Mouse (Mus musculus): ENCODE measurements around the gene Rnase12. TPM values are rescaled to one million over a fixed set of nuclear protein-coding genes. Genes with fewer than 3 reads are reported as not detected.
"Not testable (repeated sequence)": the region's sequence is repeated elsewhere in the genome, so short reads cannot be mapped to it uniquely, and the experiment has no call there.

The Rnase12 gene
- not detected in 2 replicates for polyA plus RNA-seq (2012; ENCODE audit: insufficient read depth, low replicate concordance)

DNA sequence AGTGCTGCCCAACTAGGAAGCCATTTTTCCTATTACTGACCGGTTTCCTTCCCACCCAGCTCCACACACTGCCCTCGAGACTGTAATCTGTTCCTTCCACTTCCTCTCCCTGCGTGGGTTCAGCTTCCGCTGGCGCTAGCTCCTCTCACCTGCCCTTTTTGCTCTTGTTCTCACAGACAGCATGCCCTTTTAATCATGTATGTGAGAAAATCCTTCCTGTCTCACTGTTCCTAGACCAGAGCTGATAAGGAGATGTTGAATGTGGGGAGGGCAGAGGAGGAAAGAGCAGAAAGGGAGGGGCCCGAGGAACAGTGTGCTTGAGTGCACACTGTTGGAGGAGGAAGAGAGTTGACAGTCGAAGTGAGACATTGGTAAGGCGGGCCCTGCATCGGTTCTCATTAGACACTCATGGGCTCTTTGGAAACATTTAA, at the start of gene Rnase12:
TSS of gene Rnase12 (minus strand) at position 261 of the 431 bp plus-strand sequence.
- Histone ChIP-seq H3K27me3 (replicated peaks) (no peaks in the 10 kb centered on the region), H3K4me3 (replicated peaks) (no peak within 1 kb of the TSS), H3K9me3 (no peaks in the 10 kb centered on the region), H3K4me1 (peaks cover 51% of the 10 kb centered on the region), H3K36me3 (replicated peaks; ENCODE audit: low read length) (no peaks in the 10 kb centered on the region)
- TF ChIP-seq GATA1 (IDR thresholded peaks at IDR 0.05; ENCODE audit: borderline replicate concordance, low read length) (no peak), FLI1 (IDR thresholded peaks at IDR 0.05; ENCODE audit: low read length) (no peak)

DNA sequence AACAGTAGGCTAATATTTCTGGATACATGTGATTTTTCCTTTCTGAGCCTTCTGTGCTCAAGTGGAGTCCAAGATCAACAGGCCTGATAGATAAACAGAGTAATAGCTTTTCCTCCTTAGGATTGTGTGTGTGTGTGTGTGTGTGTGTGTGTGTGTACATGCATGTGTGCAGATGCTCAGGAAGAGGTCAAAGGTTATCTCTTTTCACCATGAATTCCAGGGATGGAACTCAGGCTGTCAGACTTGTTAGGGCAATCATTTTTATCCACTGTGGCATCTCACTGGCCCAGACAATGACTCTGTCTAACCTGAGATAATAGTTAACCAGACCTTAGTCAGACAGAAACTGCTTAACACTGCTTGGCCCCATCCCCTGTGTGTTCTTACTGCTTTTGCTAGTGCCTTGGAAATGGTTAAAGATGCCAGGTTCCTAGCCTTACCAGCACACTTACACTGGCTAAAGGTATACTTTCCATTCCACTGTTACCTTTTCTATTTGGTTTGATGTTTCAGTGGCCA, 49.0 kb upstream of the Rnase12 start:
- TF ChIP-seq FLI1 (IDR thresholded peaks at IDR 0.05; ENCODE audit: low read length) (no peak), GATA1 (IDR thresholded peaks at IDR 0.05; ENCODE audit: borderline replicate concordance, low read length) (no peak)
- Histone ChIP-seq H3K36me3 (replicated peaks; ENCODE audit: low read length) (no peaks in the 10 kb centered on the region), H3K4me3 (replicated peaks) (no peak overlapping the region), H3K27me3 (replicated peaks) (peaks cover 3% of the 10 kb centered on the region), H3K4me1 (peaks cover 5% of the 10 kb centered on the region; the same call in 1 of the 2 replicates), H3K9me3 (no peaks in the 10 kb centered on the region)

DNA sequence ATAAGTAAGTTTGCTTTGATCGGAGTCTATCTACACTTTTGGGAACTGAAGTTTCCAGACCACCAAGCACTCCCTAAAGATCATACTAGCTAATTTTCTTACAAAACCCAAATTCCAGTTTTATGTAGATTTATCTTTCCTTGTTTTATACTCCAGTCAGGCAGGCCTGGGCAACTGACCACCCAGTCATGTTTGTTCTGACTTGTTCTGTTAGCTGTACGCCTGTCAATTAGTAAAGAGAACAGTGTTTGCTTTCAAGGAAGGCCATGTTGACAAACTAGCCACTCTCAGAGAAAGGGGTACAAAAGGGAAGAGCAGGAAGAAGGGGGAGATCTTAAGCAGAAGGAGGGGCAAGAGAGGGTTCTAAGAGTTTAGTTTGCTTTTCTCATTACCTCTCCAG, 46.9 kb upstream of the Rnase12 start:
- Histone ChIP-seq H3K4me3 (replicated peaks) (no peak overlapping the region), H3K9me3 (no peaks in the 10 kb centered on the region), H3K36me3 (replicated peaks; ENCODE audit: low read length) (no peaks in the 10 kb centered on the region), H3K4me1 (peaks cover 5% of the 10 kb centered on the region; the same call in 1 of the 2 replicates), H3K27me3 (replicated peaks) (no peaks in the 10 kb centered on the region)
- no peak for TF ChIP-seq GATA1 (IDR thresholded peaks at IDR 0.05; ENCODE audit: borderline replicate concordance, low read length)
- TF ChIP-seq FLI1 (IDR thresholded peaks at IDR 0.05; ENCODE audit: low read length): no peak

DNA sequence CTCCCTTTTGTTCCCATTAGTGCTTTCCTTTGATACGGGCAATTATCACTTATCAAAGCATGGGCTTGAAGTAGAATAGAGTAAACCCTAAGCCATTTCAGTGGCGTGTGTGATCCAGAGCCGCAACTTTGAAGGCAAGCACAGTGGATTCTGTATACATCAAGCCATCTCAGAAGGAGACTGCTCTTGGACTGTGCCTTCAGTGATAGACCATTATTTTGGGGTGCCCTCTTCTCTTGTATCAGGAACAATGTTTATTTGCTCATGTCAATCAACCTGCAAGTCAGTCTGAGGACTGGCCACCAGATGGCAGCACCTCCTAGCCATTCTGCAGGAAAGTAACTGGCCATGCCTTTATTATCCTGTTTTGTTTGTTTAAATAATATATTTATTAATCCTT, 45.8 kb upstream of the Rnase12 start:
- H3K4me3 ChIP-seq (replicated peaks): no peak overlapping the region
- no peaks in the 10 kb centered on the region for H3K9me3 ChIP-seq
- peaks cover 5% of the 10 kb centered on the region; the same call in 1 of the 2 replicates for H3K4me1 ChIP-seq
- no peaks in the 10 kb centered on the region for H3K27me3 ChIP-seq (replicated peaks)
- no peak for TF ChIP-seq GATA1 (IDR thresholded peaks at IDR 0.05; ENCODE audit: borderline replicate concordance, low read length)
- no peak for TF ChIP-seq FLI1 (IDR thresholded peaks at IDR 0.05; ENCODE audit: low read length)
- H3K36me3 ChIP-seq (replicated peaks; ENCODE audit: low read length): no peaks in the 10 kb centered on the region

DNA sequence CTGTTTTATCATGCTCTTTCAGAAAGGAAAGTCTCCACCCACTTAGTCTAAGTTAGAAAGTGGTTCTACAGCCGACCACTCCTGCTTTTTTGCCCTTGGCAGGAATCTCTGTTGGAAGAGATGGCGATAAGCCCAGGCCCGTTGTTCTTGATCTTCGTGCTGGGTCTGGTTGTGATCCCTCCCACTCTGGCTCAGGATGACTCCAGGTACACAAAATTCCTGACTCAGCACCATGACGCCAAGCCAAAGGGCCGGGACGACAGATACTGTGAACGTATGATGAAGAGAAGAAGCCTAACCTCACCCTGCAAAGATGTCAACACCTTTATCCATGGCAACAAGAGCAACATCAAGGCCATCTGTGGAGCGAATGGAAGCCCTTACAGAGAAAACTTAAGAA, 43.8 kb upstream of the Rnase12 start:
- TF ChIP-seq GATA1 (IDR thresholded peaks at IDR 0.05; ENCODE audit: borderline replicate concordance, low read length): no peak
- TF ChIP-seq FLI1 (IDR thresholded peaks at IDR 0.05; ENCODE audit: low read length): no peak
- H3K4me1 ChIP-seq: peaks cover 6% of the 10 kb centered on the region; the same call in 1 of the 2 replicates
- no peak overlapping the region for H3K4me3 ChIP-seq (replicated peaks)
- H3K36me3 ChIP-seq (replicated peaks; ENCODE audit: low read length): no peaks in the 10 kb centered on the region
- no peaks in the 10 kb centered on the region for H3K27me3 ChIP-seq (replicated peaks)
- no peaks in the 10 kb centered on the region for H3K9me3 ChIP-seq

DNA sequence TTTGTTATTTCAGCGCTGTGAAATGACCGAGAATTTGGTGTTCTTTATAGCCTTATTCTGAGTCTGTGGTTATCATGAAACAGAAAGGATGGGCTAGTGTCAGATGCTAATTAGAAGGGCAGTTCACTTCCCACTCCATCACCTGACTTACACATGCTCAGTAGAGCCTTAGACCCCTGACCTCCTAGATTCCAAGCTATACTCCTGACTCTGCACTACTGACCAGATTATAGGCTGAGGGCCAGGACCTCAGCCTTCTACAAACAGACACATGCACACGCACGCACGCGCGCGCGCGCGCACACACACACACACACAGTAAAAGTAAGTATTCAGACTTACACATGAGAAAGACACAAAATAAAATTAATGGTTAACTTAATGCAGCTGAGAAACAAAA, 41.5 kb upstream of the Rnase12 start:
- Histone ChIP-seq H3K36me3 (replicated peaks; ENCODE audit: low read length) (no peaks in the 10 kb centered on the region), H3K4me1 (peaks cover 17% of the 10 kb centered on the region), H3K27me3 (replicated peaks) (no peaks in the 10 kb centered on the region), H3K4me3 (replicated peaks) (no peak overlapping the region), H3K9me3 (no peaks in the 10 kb centered on the region)
- no peak for TF ChIP-seq GATA1 (IDR thresholded peaks at IDR 0.05; ENCODE audit: borderline replicate concordance, low read length)

DNA sequence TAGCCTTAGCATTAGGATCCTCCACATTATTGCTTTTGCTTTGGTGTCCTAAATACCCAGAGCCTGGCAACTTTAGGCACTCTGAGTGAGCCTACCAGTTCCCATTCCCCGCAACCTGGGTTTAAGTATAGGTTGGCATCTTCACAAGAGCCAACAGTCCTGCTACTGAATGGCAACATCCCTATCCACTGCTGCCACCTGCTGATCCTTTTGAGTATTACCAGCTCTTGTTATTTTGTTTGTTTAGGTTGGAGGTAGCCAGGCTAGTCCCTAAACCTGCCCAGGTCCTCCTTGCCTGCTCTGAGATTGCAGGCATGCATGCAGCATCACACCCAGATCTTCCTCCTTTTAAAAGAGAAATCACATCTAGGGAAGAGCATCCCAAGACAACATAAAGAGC, 40.8 kb upstream of the Rnase12 start:
- not testable (repeated sequence) for H3K36me3 ChIP-seq (replicated peaks; ENCODE audit: low read length); H3K27me3 ChIP-seq (replicated peaks); H3K4me3 ChIP-seq (replicated peaks); H3K9me3 ChIP-seq
- peaks cover 23% of the 10 kb centered on the region for H3K4me1 ChIP-seq

DNA sequence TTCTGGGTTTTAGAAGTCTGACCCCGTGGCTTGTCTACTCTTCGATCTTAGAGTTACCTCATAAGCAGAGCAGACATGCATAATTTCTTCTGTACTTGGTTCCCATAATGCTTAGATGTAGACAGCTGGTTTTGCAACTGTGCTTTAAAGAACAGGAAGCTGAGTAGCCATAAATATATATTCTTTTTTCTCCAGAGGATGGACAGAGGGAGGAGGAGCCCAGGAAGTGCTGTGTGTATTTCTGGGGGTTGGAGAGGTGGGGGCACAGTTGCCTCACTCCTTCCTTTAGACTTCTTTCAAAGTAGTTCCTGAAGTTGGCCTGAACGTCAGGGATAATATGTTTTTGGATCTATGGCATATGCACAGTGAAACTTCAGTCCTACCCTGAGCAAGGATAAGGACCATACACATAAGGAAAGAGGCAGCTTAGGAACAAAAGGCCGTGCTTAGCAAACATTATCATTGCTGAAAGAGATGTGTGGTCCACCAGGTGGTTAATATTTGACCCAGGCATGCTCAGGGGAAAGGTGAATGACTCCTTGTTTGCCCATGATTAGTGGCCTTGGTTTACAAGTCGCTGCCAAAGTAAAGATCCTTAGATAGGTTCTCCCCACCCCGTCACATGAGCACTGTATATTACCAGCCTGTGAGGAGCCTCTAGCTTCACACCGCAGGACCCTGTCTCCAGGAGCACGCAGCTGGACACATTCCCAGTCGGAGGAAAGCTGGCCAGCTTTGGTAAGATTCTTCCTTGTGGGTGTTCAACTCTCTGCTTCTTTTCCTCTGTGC, 38.5 kb upstream of the Rnase12 start:
- H3K9me3 ChIP-seq: no peaks in the 10 kb centered on the region
- no peaks in the 10 kb centered on the region for H3K36me3 ChIP-seq (replicated peaks; ENCODE audit: low read length)
- no peak for TF ChIP-seq FLI1 (IDR thresholded peaks at IDR 0.05; ENCODE audit: low read length)
- TF ChIP-seq GATA1 (IDR thresholded peaks at IDR 0.05; ENCODE audit: borderline replicate concordance, low read length): no peak
- H3K4me1 ChIP-seq: peaks cover 34% of the 10 kb centered on the region
- no peaks in the 10 kb centered on the region for H3K27me3 ChIP-seq (replicated peaks)
- H3K4me3 ChIP-seq (replicated peaks): peak overlapping the region; percentile 64

DNA sequence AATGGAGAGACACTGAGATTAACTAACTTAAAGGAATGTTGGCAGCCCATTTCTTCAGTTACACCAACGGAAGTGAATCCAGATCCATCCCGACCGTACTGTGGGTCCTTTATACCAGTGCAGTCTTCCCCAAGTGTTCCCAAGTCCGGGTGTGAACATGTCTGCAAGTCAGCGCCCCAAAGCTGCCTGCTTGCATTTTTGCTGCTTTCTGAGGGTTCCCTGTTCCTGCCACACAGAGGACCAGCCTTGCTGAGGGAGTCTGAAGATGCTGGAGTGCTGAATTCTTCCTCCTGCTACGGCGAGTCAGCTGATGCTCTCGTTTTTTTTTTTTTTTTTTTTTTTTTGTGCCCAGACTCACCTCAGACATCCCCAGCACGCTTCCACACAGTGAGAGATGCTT, 37.5 kb upstream of the Rnase12 start:
- Histone ChIP-seq H3K4me1 (peaks cover 40% of the 10 kb centered on the region), H3K4me3 (replicated peaks) (no peak overlapping the region), H3K9me3 (no peaks in the 10 kb centered on the region), H3K27me3 (replicated peaks) (no peaks in the 10 kb centered on the region), H3K36me3 (replicated peaks; ENCODE audit: low read length) (no peaks in the 10 kb centered on the region)
- TF ChIP-seq FLI1 (IDR thresholded peaks at IDR 0.05; ENCODE audit: low read length) (no peak), GATA1 (IDR thresholded peaks at IDR 0.05; ENCODE audit: borderline replicate concordance, low read length) (no peak)

DNA sequence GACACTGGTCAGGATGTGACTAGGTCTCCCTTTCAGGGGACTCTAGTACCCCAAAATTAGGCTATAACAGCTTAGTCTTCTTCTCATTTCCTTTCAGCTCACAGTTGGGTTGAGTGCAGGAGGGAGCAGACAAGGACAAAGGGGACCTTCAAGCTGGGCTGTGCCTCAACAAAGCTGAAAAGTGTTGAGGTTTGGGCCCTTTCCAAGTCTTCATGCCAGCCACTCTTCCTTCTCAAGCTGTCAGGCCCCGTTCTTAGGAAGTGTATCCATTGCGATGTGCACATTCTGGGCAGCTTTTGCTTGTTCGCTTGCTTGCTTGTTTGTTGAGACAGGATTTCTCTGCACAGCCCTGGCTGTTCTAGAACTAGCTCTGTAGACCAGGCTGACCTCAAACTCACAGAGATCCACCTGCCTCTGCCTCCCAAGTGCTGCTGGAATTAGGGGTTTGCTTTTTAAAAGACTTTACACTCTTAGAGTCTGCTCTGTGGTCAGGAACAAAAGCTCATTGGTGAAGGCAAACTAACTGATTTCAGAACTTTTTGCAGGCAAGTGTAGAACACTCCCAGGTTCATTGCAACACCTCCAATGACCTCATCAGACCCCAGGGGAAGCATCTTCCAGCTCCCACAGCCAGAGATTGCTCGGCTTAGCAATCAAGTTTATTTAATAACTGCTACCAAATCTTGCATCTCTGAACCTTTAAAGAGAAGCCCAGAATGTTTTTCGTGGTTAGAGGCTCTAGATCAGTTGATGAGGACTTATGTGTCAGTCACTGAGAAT, 36.8 kb upstream of the Rnase12 start:
- Histone ChIP-seq H3K9me3 (no peaks in the 10 kb centered on the region), H3K4me1 (peaks cover 40% of the 10 kb centered on the region), H3K27me3 (replicated peaks) (no peaks in the 10 kb centered on the region), H3K36me3 (replicated peaks; ENCODE audit: low read length) (no peaks in the 10 kb centered on the region), H3K4me3 (replicated peaks) (no peak overlapping the region)
- TF ChIP-seq FLI1 (IDR thresholded peaks at IDR 0.05; ENCODE audit: low read length) (no peak), GATA1 (IDR thresholded peaks at IDR 0.05; ENCODE audit: borderline replicate concordance, low read length) (no peak)
